Comparison of ENCODE assay signal across 15 mouse cellular contexts in genomic region chr2:17316850-17317249, GRCm38 (mm10).
DNase-seq lines count a peak whose midpoint lies in the region; ATAC-seq and TF ChIP-seq lines count a peak whose summit lies in the region.
"Had no signal": no experiment of that assay in that cellular context is flagged by ENCODE, and none has a peak within 500 bp of the region (broad histone marks: within the 10 kb centered on the region; RNA-seq: fewer than 3 reads in every experiment).

No protein-coding gene starts in this region.

- no peak for TF ChIP-seq CTCF in kidney, postnatal 0 days (IDR thresholded peaks at IDR 0.05; ENCODE audit: low read depth)

- H3K4me1 ChIP-seq in kidney, postnatal 0 days (replicated peaks; ENCODE audit: insufficient read depth, low read length) = no peaks in the 10 kb centered on the region
- no peaks in the 10 kb centered on the region for H3K4me1 ChIP-seq in hindbrain, embryonic 13.5 days (replicated peaks)
- H3K4me1 ChIP-seq: midbrain, embryonic 13.5 days had no signal

- no peak overlapping the region for H3K4me2 ChIP-seq in kidney, postnatal 0 days (ENCODE audit: low read length)
- H3K4me2 ChIP-seq in hindbrain, embryonic 13.5 days = no peak overlapping the region
- H3K4me2 ChIP-seq: midbrain, embryonic 13.5 days had no signal

- no peak overlapping the region for H3K4me3 ChIP-seq in kidney, postnatal 0 days (replicated peaks; ENCODE audit: low read depth, low read length)
- H3K4me3 ChIP-seq in hindbrain, embryonic 13.5 days = no peak overlapping the region
- H3K4me3 ChIP-seq: midbrain, embryonic 13.5 days had no signal

- ATAC-seq in kidney, postnatal 0 days (replicated peaks; ENCODE audit: low FRiP score, low read depth) = no peak
- no peak for ATAC-seq in monocyte, adult 5-6 weeks (replicated peaks; ENCODE audit: insufficient number of reproducible peaks, low FRiP score, low TSS enrichment, poor library complexity, severe bottlenecking)
- ATAC-seq in hindbrain, embryonic 13.5 days (ENCODE audit: low FRiP score) = no peak
- ATAC-seq: CD4-positive, CD25-positive, alpha-beta regulatory T cell, adult 4 months; forebrain, embryonic 16.5 days; midbrain, embryonic 13.5 days had no signal

- no peaks in the 10 kb centered on the region for H3K27me3 ChIP-seq in kidney, postnatal 0 days (ENCODE audit: insufficient read depth, low read length)
- H3K27me3 ChIP-seq in hindbrain, embryonic 13.5 days = no peaks in the 10 kb centered on the region
- H3K27me3 ChIP-seq: midbrain, embryonic 13.5 days had no signal

- H3K9ac ChIP-seq in kidney, postnatal 0 days (ENCODE audit: low read depth, low read length) = no peak overlapping the region
- H3K9ac ChIP-seq in hindbrain, embryonic 13.5 days = no peak overlapping the region
- H3K9ac ChIP-seq: midbrain, embryonic 13.5 days had no signal

- intact Hi-C loops in gastrocnemius, postnatal 14 days (cut with DNase I; ENCODE audit: low total_unique reads) = no loop called here
- intact Hi-C loops in heart, postnatal 25 days (cut with DNase I) = no loop called here

- H3K27ac ChIP-seq in kidney, postnatal 0 days = no peak overlapping the region
- no peak overlapping the region for H3K27ac ChIP-seq in hindbrain, embryonic 13.5 days
- H3K27ac ChIP-seq: macrophage; midbrain, embryonic 13.5 days had no signal

- no peaks in the 10 kb centered on the region for H3K9me3 ChIP-seq in kidney, postnatal 0 days (replicated peaks; ENCODE audit: low read length)
- no peaks in the 10 kb centered on the region for H3K9me3 ChIP-seq in hindbrain, embryonic 13.5 days
- H3K9me3 ChIP-seq: midbrain, embryonic 13.5 days had no signal

- 75% methylated on average over 5 of the region's 5 CpGs for WGBS in kidney, postnatal 0 days
- 88% methylated on average over 5 of the region's 5 CpGs for WGBS in hindbrain, embryonic 13.5 days

- no peaks in the 10 kb centered on the region for H3K36me3 ChIP-seq in kidney, postnatal 0 days (ENCODE audit: insufficient read depth, low read length)
- no peaks in the 10 kb centered on the region for H3K36me3 ChIP-seq in hindbrain, embryonic 13.5 days
- H3K36me3 ChIP-seq: midbrain, embryonic 13.5 days had no signal

- DNase-seq in kidney, postnatal 0 days (ENCODE audit: low spot score) = peak; percentile 11
- DNase-seq in kidney, adult 9 months = no peak
- peak; percentile 22 for DNase-seq in gastrocnemius, postnatal 14 days
- peak; percentile 3 for DNase-seq in heart, postnatal 25 days (ENCODE audit: low spot score)
- DNase-seq in lung, postnatal 4 days = peak; percentile 27 to 65
- DNase-seq: adrenal gland, postnatal 10 days; cerebellum, adult 8-10 months; kidney, postnatal 4 days; right cerebral cortex, postnatal 25 days had no signal
